Mouse (Mus musculus): Measurements from ENCODE around the gene Myo1c.

Myo1c gene

GRCm38 (mm10) chr11:75716661-75717325 is 66.5 kb downstream of the Myo1c start:
- in situ Hi-C loops (cut with MboI): no loop called here

- in situ Hi-C loops (cut with MboI): no loop called here
Observed at GRCm38 (mm10) chr11:75722339-75722738, 72.0 kb downstream of the Myo1c start.
